Mouse (Mus musculus) MEL (cell line): Measurements from ENCODE around the gene BC003965. TPM values are rescaled to one million over a fixed set of nuclear protein-coding genes. Genes with fewer than 3 reads are reported as not detected.
"Not testable (repeated sequence)": the region's sequence is repeated elsewhere in the genome, so short reads cannot be mapped to it uniquely, and the experiment has no call there.

Experiments
- DNase-seq: peaks from one replicate; pipeline ENCODE4 v3.0.0; 2011; ENCODE audit warnings: low read depth, low spot score
- H3K27ac ChIP-seq: 2 replicates; pipeline ENCODE4 v1.5.1; 2012; ENCODE audit warnings: low read depth, mild to moderate bottlenecking, control low read depth, low read length, moderate library complexity; ENCODE audit not compliant: control insufficient read depth
- H3K27me3 ChIP-seq, 2 experiments: fragments of 150-350 bp in 1 of 2; sonication (generic) in 1 of 2; 2 replicates each; pipeline ENCODE4 v1.6.1; 2012; ENCODE audit warnings: low read length in 2 of 2, mild to moderate bottlenecking in 2 of 2, improper control_type of control experiment in 1 of 2, moderate library complexity in 1 of 2; ENCODE audit not compliant: insufficient read depth in 2 of 2, control insufficient read depth in 1 of 2
- H3K36me3 ChIP-seq, 2 experiments: 2 replicates each; pipeline ENCODE4 v1.6.1; 2012 to 2014; ENCODE audit warnings: low read length in 2 of 2, improper control_type of control experiment in 1 of 2, inconsistent platforms in 1 of 2, mild to moderate bottlenecking in 1 of 2; ENCODE audit not compliant: insufficient read depth in 2 of 2, control insufficient read depth in 1 of 2
- H3K4me1 ChIP-seq, 2 experiments: fragments of 150-350 bp in 1 of 2; sonication (generic) in 1 of 2; 2 replicates each; pipeline ENCODE4 v1.6.1; 2012; ENCODE audit warnings: low read length in 2 of 2, improper control_type of control experiment in 1 of 2, mild to moderate bottlenecking in 1 of 2; ENCODE audit not compliant: insufficient read depth in 2 of 2, control insufficient read depth in 1 of 2
- H3K4me3 ChIP-seq, 2 experiments: fragments of 150-350 bp in 1 of 2; sonication (generic) in 1 of 2; 2 replicates each; pipeline ENCODE4 v1.5.1; 2012; ENCODE audit warnings: low read depth in 2 of 2, low read length in 2 of 2, mild to moderate bottlenecking in 2 of 2, moderate library complexity in 2 of 2, control low read depth in 1 of 2, improper control_type of control experiment in 1 of 2; ENCODE audit not compliant: control insufficient read depth in 1 of 2, insufficient read depth in 1 of 2
- H3K79me2 ChIP-seq: 2 replicates; pipeline ENCODE4 v1.6.1; 2012; ENCODE audit warnings: mild to moderate bottlenecking, low read length, moderate library complexity; ENCODE audit not compliant: control insufficient read depth, poor library complexity, insufficient read depth
- H3K9ac ChIP-seq: 2 replicates; pipeline ENCODE4 v1.6.1; 2012; ENCODE audit warnings: low read depth, mild to moderate bottlenecking, control low read depth, low read length, moderate library complexity; ENCODE audit not compliant: control insufficient read depth, poor library complexity, severe bottlenecking
- H3K9me3 ChIP-seq: fragments of 150-350 bp; sonication (generic); replicated peaks from 2 replicates; pipeline ENCODE4 v1.6.1; 2012; ENCODE audit warnings: mild to moderate bottlenecking, low read length, improper control_type of control experiment, moderate library complexity; ENCODE audit not compliant: insufficient read depth
- CHD1 ChIP-seq: IDR thresholded peaks from 2 replicates; pipeline ENCODE4 v1.6.1; 2012; ENCODE audit warnings: low read depth, mild to moderate bottlenecking, inconsistent platforms, low read length, improper control_type of control experiment
- CHD2 ChIP-seq: IDR thresholded peaks from 2 replicates; pipeline ENCODE4 v1.6.1; 2011; ENCODE audit warnings: low read length, improper control_type of control experiment
- E2F4 ChIP-seq: IDR thresholded peaks from 2 replicates; pipeline ENCODE4 v1.6.1; 2011; ENCODE audit warnings: low read depth, low read length, improper control_type of control experiment, borderline replicate concordance
- ELF1 ChIP-seq: IDR thresholded peaks from 2 replicates; pipeline ENCODE4 v1.6.1; 2014; ENCODE audit warnings: low read depth, mild to moderate bottlenecking, inconsistent platforms, low read length, improper control_type of control experiment, moderate library complexity
- EP300 ChIP-seq, 2 experiments: IDR thresholded peaks; 2 replicates each; pipeline ENCODE4 v1.6.1; 2011; ENCODE audit warnings: improper control_type of control experiment in 2 of 2, low read length in 2 of 2, low read depth in 1 of 2, mild to moderate bottlenecking in 1 of 2
- ETS1 ChIP-seq: IDR thresholded peaks from 2 replicates; pipeline ENCODE4 v1.6.1; 2012; ENCODE audit warnings: low read depth, mild to moderate bottlenecking, inconsistent platforms, low read length, improper control_type of control experiment, moderate library complexity
- GATA1 ChIP-seq: IDR thresholded peaks from 2 replicates; pipeline ENCODE4 v1.6.1; 2011; ENCODE audit warnings: low read depth, low read length, improper control_type of control experiment
- HCFC1 ChIP-seq: IDR thresholded peaks from 2 replicates; pipeline ENCODE4 v1.6.1; 2012; ENCODE audit warnings: low read depth, mild to moderate bottlenecking, inconsistent platforms, low read length, improper control_type of control experiment, moderate library complexity
- MAFK ChIP-seq: IDR thresholded peaks from 2 replicates; pipeline ENCODE4 v1.6.1; 2011; ENCODE audit warnings: low read depth, mild to moderate bottlenecking, low read length, improper control_type of control experiment, borderline replicate concordance
- MAZ ChIP-seq: IDR thresholded peaks from 2 replicates; pipeline ENCODE4 v1.6.1; 2012; ENCODE audit warnings: low read depth, mild to moderate bottlenecking, inconsistent platforms, low read length, improper control_type of control experiment
- MXI1 ChIP-seq: IDR thresholded peaks from 2 replicates; pipeline ENCODE4 v1.6.1; 2011; ENCODE audit warnings: mild to moderate bottlenecking, low read depth, low read length, improper control_type of control experiment
- MYB ChIP-seq: IDR thresholded peaks from 2 replicates; pipeline ENCODE4 v1.6.1; 2011; ENCODE audit warnings: mild to moderate bottlenecking, low read depth, low read length, improper control_type of control experiment
- POLR2A ChIP-seq, 2 experiments: IDR thresholded peaks; 2 replicates each; pipeline ENCODE4 v1.6.1; 2011 to 2012; ENCODE audit warnings: low read length in 2 of 2, mild to moderate bottlenecking in 2 of 2, control low read depth in 1 of 2, improper control_type of control experiment in 1 of 2, low read depth in 1 of 2, moderate library complexity in 1 of 2; ENCODE audit not compliant: control insufficient read depth in 1 of 2, insufficient read depth in 1 of 2, poor library complexity in 1 of 2
- RCOR1 ChIP-seq: IDR thresholded peaks from 2 replicates; pipeline ENCODE4 v1.6.1; 2012; ENCODE audit warnings: low read depth, mild to moderate bottlenecking, inconsistent platforms, low read length, improper control_type of control experiment
- TBP ChIP-seq: IDR thresholded peaks from 2 replicates; pipeline ENCODE4 v1.8.0; 2011; ENCODE audit warnings: low read depth, low read length, improper control_type of control experiment
- UBTF ChIP-seq: IDR thresholded peaks from 2 replicates; pipeline ENCODE4 v1.6.1; 2012; ENCODE audit warnings: low read depth, mild to moderate bottlenecking, inconsistent platforms, low read length, improper control_type of control experiment, moderate library complexity, borderline replicate concordance; ENCODE audit not compliant: insufficient read depth
- USF1 ChIP-seq: IDR thresholded peaks from 2 replicates; pipeline ENCODE4 v1.6.1; 2014; ENCODE audit warnings: low read depth, mild to moderate bottlenecking, inconsistent platforms, low read length, improper control_type of control experiment, moderate library complexity
- USF2 ChIP-seq, 2 experiments: IDR thresholded peaks; 2 replicates each; pipeline ENCODE4 v1.6.1; 2011 to 2012; ENCODE audit warnings: improper control_type of control experiment in 2 of 2, low read length in 2 of 2, borderline replicate concordance in 1 of 2, inconsistent platforms in 1 of 2, low read depth in 1 of 2, mild to moderate bottlenecking in 1 of 2; ENCODE audit not compliant: insufficient read depth in 1 of 2
- ZC3H11A ChIP-seq: IDR thresholded peaks from 2 replicates; pipeline ENCODE4 v1.6.1; 2012; ENCODE audit warnings: low read depth, mild to moderate bottlenecking, inconsistent platforms, low read length, improper control_type of control experiment
- ZMIZ1 ChIP-seq: IDR thresholded peaks from 2 replicates; pipeline ENCODE4 v1.6.1; 2012; ENCODE audit warnings: low read depth, mild to moderate bottlenecking, inconsistent platforms, low read length, improper control_type of control experiment, moderate library complexity
- polyA plus RNA-seq, 2 experiments: library from polyadenylated mRNA; stranded (reverse) in 1 of 2; unstranded in 1 of 2; fragments of >175 nt in 1 of 2; fragments of >200 nt in 1 of 2; gene quantifications; 2 replicates each; pipeline versions ENCODE4 v1.2.1 to v1.2.4; 2012; ENCODE audit warnings: low replicate concordance in 2 of 2, low read depth in 1 of 2; ENCODE audit not compliant: insufficient read length in 2 of 2, insufficient read depth in 1 of 2, missing spikeins in 1 of 2
- total RNA-seq: library from RNA; depleted of rRNA; stranded (reverse); fragments of 300-350 nt; gene quantifications from 2 replicates; pipeline ENCODE4 v1.2.3, GENCODE M21; 2012

Gene BC003965
- total and polyA plus RNA-seq, 3 experiments, result 22.0 to 29.2 TPM; not detected in 1

GRCm38 (mm10) chr17:25230700-25231099 is 46.3 kb downstream of the BC003965 start:
- Histone ChIP-seq H3K79me2 (peaks cover 12% of the 10 kb centered on the region), H3K36me3 (peaks cover 5 to 7% of the 10 kb centered on the region in 2 experiments), H3K27ac (no peak overlapping the region), H3K4me3 (no peak overlapping the region), H3K9me3 (no peaks in the 10 kb centered on the region), H3K27me3 (no peaks in the 10 kb centered on the region), H3K9ac (no peak overlapping the region)
- TF ChIP-seq ELF1, result no peak
- TF ChIP-seq USF1, result no peak
- no peak for TF ChIP-seq E2F4
- TF ChIP-seq MYB, result no peak
- TF ChIP-seq USF2 (IDR thresholded peaks at IDR 0.05; ENCODE audit: borderline replicate concordance in 1 of 2, insufficient read depth in 1 of 2, low read depth in 1 of 2, low read length in 2 of 2), result no peak
- no peak for TF ChIP-seq ZMIZ1
- no peak for TF ChIP-seq EP300 (IDR thresholded peaks at IDR 0.05; ENCODE audit: low read depth in 1 of 2, low read length in 2 of 2)
- no peak for TF ChIP-seq CHD2
- no peak for TF ChIP-seq HCFC1
- TF ChIP-seq MXI1, result no peak
- TF ChIP-seq TBP, result no peak
- no peak for TF ChIP-seq GATA1
- TF ChIP-seq CHD1, result no peak
- no peak for TF ChIP-seq ZC3H11A
- TF ChIP-seq, all 39 proteins: peak for 0
- no peak for DNase-seq
- peaks cover 0 to 8% of the 10 kb centered on the region in 2 experiments; a peak in 2 of 4 replicates for H3K4me1 ChIP-seq

GRCm38 (mm10) chr17:25231621-25232020 is 47.3 kb downstream of the BC003965 start:
- not testable (repeated sequence) for H3K4me3 ChIP-seq, H3K79me2 ChIP-seq, H3K9ac ChIP-seq, DNase-seq, H3K36me3 ChIP-seq, H3K4me1 ChIP-seq, H3K27ac ChIP-seq, H3K9me3 ChIP-seq, H3K27me3 ChIP-seq

GRCm38 (mm10) chr17:25235635-25236034 is 51.3 kb downstream of the BC003965 start:
- Histone ChIP-seq H3K4me3 (no peak overlapping the region), H3K9me3 (no peaks in the 10 kb centered on the region), H3K79me2 (peaks cover 8% of the 10 kb centered on the region), H3K36me3 (peaks cover 2 to 3% of the 10 kb centered on the region in 2 experiments; a peak in 3 of 4 replicates), H3K27ac (no peak overlapping the region), H3K27me3 (no peaks in the 10 kb centered on the region), H3K9ac (no peak overlapping the region), H3K4me1 (peaks cover 0 to 4% of the 10 kb centered on the region in 2 experiments; a peak in 1 of 4 replicates)
- TF ChIP-seq ELF1, result no peak
- no peak for TF ChIP-seq RCOR1
- TF ChIP-seq USF1, result no peak
- no peak for TF ChIP-seq POLR2A (IDR thresholded peaks at IDR 0.05; ENCODE audit: control insufficient read depth in 1 of 2, insufficient read depth in 1 of 2, low read depth in 1 of 2, low read length in 2 of 2, poor library complexity in 1 of 2)
- TF ChIP-seq MAFK, result no peak
- TF ChIP-seq ETS1, result no peak
- no peak for TF ChIP-seq MYB
- no peak for TF ChIP-seq UBTF
- no peak for TF ChIP-seq MAZ
- no peak for DNase-seq
